Mouse (Mus musculus): Measurements from ENCODE around the gene Pomp.

Pomp gene

GRCm38 (mm10) chr5:147860449-147861261, at the start of gene Pomp:
Gene Pomp, plus strand, starts transcription at chr5:147860461.
- peak; percentile 71; the same call in 1 of the 2 replicates for TF ChIP-seq GATA4 (IDR thresholded peaks at IDR 0.05; ENCODE audit: insufficient replicate concordance, low read length)

- TF ChIP-seq GATA4 (IDR thresholded peaks at IDR 0.05; ENCODE audit: insufficient replicate concordance, low read length): no peak
Measured at GRCm38 (mm10) chr5:147812255-147813040, 47.8 kb upstream of the Pomp start.

GRCm38 (mm10) chr5:147814971-147815370, 45.3 kb upstream of the Pomp start:
- no peak for TF ChIP-seq GATA4 (IDR thresholded peaks at IDR 0.05; ENCODE audit: insufficient replicate concordance, low read length)

GRCm38 (mm10) chr5:147815592-147815991, 44.7 kb upstream of the Pomp start:
- TF ChIP-seq GATA4 (IDR thresholded peaks at IDR 0.05; ENCODE audit: insufficient replicate concordance, low read length): no peak

GRCm38 (mm10) chr5:147816465-147816864, 43.8 kb upstream of the Pomp start:
- no peak for TF ChIP-seq GATA4 (IDR thresholded peaks at IDR 0.05; ENCODE audit: insufficient replicate concordance, low read length)

GRCm38 (mm10) chr5:147817747-147818496, 42.3 kb upstream of the Pomp start:
- no peak for TF ChIP-seq GATA4 (IDR thresholded peaks at IDR 0.05; ENCODE audit: insufficient replicate concordance, low read length)

- no peak for TF ChIP-seq GATA4 (IDR thresholded peaks at IDR 0.05; ENCODE audit: insufficient replicate concordance, low read length)
Measured at GRCm38 (mm10) chr5:147818866-147819265, 41.4 kb upstream of the Pomp start.

- no peak for TF ChIP-seq GATA4 (IDR thresholded peaks at IDR 0.05; ENCODE audit: insufficient replicate concordance, low read length)
Measured at GRCm38 (mm10) chr5:147819895-147820294, 40.4 kb upstream of the Pomp start.

GRCm38 (mm10) chr5:147824021-147824605, 36.1 kb upstream of the Pomp start:
- TF ChIP-seq GATA4 (IDR thresholded peaks at IDR 0.05; ENCODE audit: insufficient replicate concordance, low read length): no peak

- TF ChIP-seq GATA4 (IDR thresholded peaks at IDR 0.05; ENCODE audit: insufficient replicate concordance, low read length): peak; percentile 41; the same call in 1 of the 2 replicates
Measured at GRCm38 (mm10) chr5:147825375-147825969, 34.8 kb upstream of the Pomp start.

- no peak for TF ChIP-seq GATA4 (IDR thresholded peaks at IDR 0.05; ENCODE audit: insufficient replicate concordance, low read length)
Measured at GRCm38 (mm10) chr5:147826091-147826490, 34.2 kb upstream of the Pomp start.

GRCm38 (mm10) chr5:147826546-147826945, 33.7 kb upstream of the Pomp start:
- TF ChIP-seq GATA4 (IDR thresholded peaks at IDR 0.05; ENCODE audit: insufficient replicate concordance, low read length): no peak

GRCm38 (mm10) chr5:147828846-147829245, 31.4 kb upstream of the Pomp start:
- TF ChIP-seq GATA4 (IDR thresholded peaks at IDR 0.05; ENCODE audit: insufficient replicate concordance, low read length): no peak

GRCm38 (mm10) chr5:147832842-147833241, 27.4 kb upstream of the Pomp start:
- no peak for TF ChIP-seq GATA4 (IDR thresholded peaks at IDR 0.05; ENCODE audit: insufficient replicate concordance, low read length)
